Mouse (Mus musculus) olfactory bulb, adult 2 months (tissue): ENCODE data around the gene Colq.

Source experiments
- CTCF ChIP-seq: fragments of 200-500 bp; IDR thresholded peaks from 2 replicates; pipeline ENCODE4 v1.5.1; 2012; ENCODE audit warnings: low read depth, mild to moderate bottlenecking, low read length, moderate library complexity; ENCODE audit not compliant: insufficient read depth
- POLR2A ChIP-seq: fragments of 200-500 bp; IDR thresholded peaks from 2 replicates; pipeline ENCODE4 v1.6.1; 2012; ENCODE audit warnings: mild to moderate bottlenecking, low read depth, low read length, moderate library complexity; ENCODE audit not compliant: insufficient read depth

GRCm38 (mm10) chr14:31572561-31573175 lies 18.5 kb downstream of the Colq start:
- TF ChIP-seq CTCF (no peak), POLR2A (no peak)
